Mouse (Mus musculus): Measurements from ENCODE around the gene Dscaml1. TPM values are rescaled to one million over a fixed set of nuclear protein-coding genes. Genes with fewer than 3 reads are reported as not detected.

Gene Dscaml1
- polyA plus RNA-seq, 1 experiment from 2014 or later = 0.01 TPM

DNA sequence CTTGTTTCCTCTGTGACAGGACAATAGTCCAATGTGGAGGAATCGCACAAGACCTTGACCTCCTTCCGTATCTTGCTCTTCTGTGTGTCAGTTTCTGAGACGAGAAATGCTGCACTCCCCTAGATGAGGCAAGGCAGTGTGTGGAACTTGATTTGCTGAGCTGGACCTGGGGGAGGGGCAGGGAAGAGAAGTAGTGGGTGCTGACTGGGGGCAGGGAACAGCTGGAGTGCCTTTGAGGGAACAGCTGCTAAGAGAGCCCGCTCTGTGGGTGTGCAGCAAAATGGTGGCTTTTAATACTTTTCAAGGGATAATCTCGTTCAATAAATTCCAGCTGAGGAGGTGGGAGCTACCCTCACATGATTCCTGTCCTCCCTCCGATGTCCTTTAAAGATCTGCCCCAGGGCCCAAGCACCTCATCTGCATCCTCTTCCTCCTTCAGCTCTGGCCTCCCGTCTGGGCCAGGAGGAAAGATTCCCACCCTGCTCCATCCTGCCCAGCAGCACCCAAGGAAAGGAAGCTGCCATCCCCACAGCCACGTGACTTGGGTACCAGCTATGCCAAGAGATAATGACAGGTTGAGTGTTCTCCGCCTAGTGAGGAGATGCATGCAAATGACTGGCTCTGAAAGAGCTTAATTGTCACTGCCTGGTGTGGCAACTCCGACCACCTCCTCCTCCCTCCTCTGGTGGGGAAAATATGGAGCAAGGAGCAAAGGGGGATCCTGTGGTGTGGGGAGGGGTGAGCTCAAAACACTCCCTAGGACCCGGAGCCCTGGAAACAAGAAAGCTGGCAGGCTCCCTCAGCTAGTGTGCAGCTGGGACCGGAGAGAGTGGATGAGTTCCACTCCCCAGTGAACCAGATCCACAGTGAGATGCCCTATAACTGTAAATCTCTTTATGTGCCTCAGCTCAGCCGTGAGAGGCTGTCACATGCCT lies 181.9 kb downstream of the Dscaml1 start:
- Histone ChIP-seq H3K9ac (no peak overlapping the region), H3K4me3 (replicated peaks) (no peak overlapping the region), H3K27me3 (no peaks in the 10 kb centered on the region), H3K4me2 (no peak overlapping the region), H3K36me3 (replicated peaks) (no peaks in the 10 kb centered on the region), H3K9me3 (replicated peaks) (no peaks in the 10 kb centered on the region), H3K27ac (replicated peaks) (no peak overlapping the region), H3K4me1 (replicated peaks) (no peaks in the 10 kb centered on the region)
- 34% methylated on average over 13 of the region's 13 CpGs for WGBS (ENCODE audit: insufficient replicate concordance)
- no peak for ATAC-seq (ENCODE audit: insufficient read depth)

DNA sequence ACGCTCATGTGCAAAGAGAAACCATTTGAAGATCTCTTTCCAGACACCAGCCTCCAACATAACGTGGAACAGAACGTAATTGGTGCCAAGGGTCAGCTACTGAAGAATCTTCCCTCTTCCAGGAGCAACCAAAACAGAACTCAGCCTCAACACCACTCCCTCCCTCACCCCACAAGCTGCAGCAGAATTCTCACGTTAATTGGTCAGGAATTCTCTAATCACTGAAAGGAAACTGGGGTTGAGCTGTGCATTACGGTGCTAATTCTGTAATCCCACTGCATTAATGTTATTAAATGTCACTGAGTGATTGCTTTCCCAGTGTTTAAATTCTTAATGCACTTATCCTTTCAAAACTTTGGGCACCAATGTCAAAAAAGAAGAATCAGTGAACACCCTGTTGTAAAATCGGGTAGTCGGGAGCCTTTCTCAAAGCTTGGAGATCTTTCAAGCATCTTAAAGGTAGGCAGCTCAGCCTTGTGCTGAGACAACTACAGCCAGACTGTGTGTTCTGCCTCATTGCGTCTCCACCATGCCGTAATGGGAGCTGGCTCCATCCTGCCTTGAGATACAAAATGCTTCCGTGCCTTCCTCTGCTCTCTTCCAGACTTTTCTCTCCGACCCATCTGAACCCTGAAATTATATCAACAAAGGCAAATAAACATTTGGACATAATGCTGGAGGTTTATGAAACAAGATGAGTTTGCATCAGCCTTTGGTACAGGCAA lies 184.1 kb downstream of the Dscaml1 start:
- no peak overlapping the region for H3K4me2 ChIP-seq
- no peak overlapping the region for H3K27ac ChIP-seq (replicated peaks)
- H3K9me3 ChIP-seq (replicated peaks) = no peaks in the 10 kb centered on the region
- H3K36me3 ChIP-seq (replicated peaks) = no peaks in the 10 kb centered on the region
- H3K4me1 ChIP-seq (replicated peaks) = no peaks in the 10 kb centered on the region
- 65% methylated on average over 11 of the region's 11 CpGs for WGBS (ENCODE audit: insufficient replicate concordance)
- H3K4me3 ChIP-seq (replicated peaks) = no peak overlapping the region
- no peak overlapping the region for H3K9ac ChIP-seq
- no peak for ATAC-seq (ENCODE audit: insufficient read depth)
- no peaks in the 10 kb centered on the region for H3K27me3 ChIP-seq

DNA sequence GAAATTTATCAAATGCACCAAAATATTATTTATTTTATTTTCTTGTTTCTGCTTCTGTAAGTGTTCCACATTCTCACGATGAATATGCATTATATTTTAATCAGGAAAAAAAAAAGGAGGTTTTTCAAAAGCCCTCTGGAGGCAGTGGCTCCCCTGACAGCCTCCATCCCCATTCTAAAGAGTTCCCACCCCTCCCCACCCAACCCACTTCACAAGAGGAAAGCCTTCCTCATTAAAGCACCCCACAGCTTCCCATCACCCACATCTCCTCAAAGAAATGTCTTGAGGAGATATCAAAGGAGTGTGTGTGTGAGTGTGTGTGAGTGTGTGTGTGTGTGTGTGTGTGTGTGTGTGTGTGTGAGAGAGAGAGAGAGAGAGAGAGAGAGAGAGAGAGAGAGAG lies 188.2 kb downstream of the Dscaml1 start:
- Histone ChIP-seq H3K36me3 (replicated peaks) (no peaks in the 10 kb centered on the region), H3K4me2 (no peak overlapping the region), H3K4me3 (replicated peaks) (no peak overlapping the region), H3K27ac (replicated peaks) (no peak overlapping the region), H3K9me3 (replicated peaks) (no peaks in the 10 kb centered on the region), H3K4me1 (replicated peaks) (no peaks in the 10 kb centered on the region), H3K27me3 (no peaks in the 10 kb centered on the region), H3K9ac (no peak overlapping the region)
- WGBS (ENCODE audit: insufficient replicate concordance) = 67% methylated on average over 1 of the region's 1 CpGs
- no peak for ATAC-seq (ENCODE audit: insufficient read depth)

DNA sequence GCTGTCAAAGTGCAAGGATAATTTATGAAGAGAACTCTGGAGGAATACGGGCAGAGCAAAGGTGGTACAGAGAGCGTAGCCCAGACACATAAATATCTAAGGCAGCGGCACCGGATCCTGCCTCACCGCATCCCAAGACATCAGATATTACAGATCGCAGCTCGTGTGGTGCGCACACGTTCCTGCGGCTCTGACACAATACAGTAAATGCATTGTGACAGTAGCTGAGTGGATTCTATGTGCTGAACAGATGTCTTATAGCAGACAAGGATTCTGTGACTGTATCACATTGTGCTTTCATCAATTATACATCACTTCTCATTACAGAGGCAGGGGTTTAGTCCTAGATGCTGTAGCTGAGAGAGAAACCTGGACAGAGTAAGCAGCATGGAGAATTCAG lies 191.5 kb downstream of the Dscaml1 start:
- WGBS (ENCODE audit: insufficient replicate concordance) = 80% methylated on average over 10 of the region's 10 CpGs
- H3K9me3 ChIP-seq (replicated peaks) = no peaks in the 10 kb centered on the region
- H3K9ac ChIP-seq = no peak overlapping the region
- no peaks in the 10 kb centered on the region for H3K27me3 ChIP-seq
- no peak overlapping the region for H3K4me3 ChIP-seq (replicated peaks)
- H3K4me2 ChIP-seq = no peak overlapping the region
- H3K36me3 ChIP-seq (replicated peaks) = no peaks in the 10 kb centered on the region
- no peak for ATAC-seq (ENCODE audit: insufficient read depth)
- no peaks in the 10 kb centered on the region for H3K4me1 ChIP-seq (replicated peaks)
- H3K27ac ChIP-seq (replicated peaks) = no peak overlapping the region

DNA sequence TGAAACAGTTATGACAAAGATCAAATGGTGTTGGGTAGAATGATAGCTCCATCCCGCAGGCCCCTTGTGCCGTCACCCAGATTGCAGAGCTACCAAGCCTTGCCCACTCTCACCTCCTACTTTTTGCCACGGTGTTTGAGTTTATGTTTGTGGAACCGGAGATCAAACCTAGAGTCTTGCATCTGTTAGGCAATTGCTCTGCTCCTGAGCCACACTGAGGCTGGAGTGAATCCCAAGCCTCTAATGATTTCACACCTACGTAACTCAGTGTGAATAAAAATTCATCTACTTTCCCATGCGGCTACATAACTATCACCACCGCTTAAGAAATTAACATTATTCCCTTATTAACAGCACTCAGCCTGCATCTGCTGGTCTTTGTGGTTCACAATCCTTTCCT lies 192.0 kb downstream of the Dscaml1 start:
- no peaks in the 10 kb centered on the region for H3K9me3 ChIP-seq (replicated peaks)
- no peak overlapping the region for H3K9ac ChIP-seq
- no peaks in the 10 kb centered on the region for H3K36me3 ChIP-seq (replicated peaks)
- H3K4me2 ChIP-seq = no peak overlapping the region
- WGBS (ENCODE audit: insufficient replicate concordance) = 62% methylated on average over 7 of the region's 7 CpGs
- H3K4me1 ChIP-seq (replicated peaks) = no peaks in the 10 kb centered on the region
- no peak for ATAC-seq (ENCODE audit: insufficient read depth)
- H3K27ac ChIP-seq (replicated peaks) = no peak overlapping the region
- H3K4me3 ChIP-seq (replicated peaks) = no peak overlapping the region
- H3K27me3 ChIP-seq = no peaks in the 10 kb centered on the region

DNA sequence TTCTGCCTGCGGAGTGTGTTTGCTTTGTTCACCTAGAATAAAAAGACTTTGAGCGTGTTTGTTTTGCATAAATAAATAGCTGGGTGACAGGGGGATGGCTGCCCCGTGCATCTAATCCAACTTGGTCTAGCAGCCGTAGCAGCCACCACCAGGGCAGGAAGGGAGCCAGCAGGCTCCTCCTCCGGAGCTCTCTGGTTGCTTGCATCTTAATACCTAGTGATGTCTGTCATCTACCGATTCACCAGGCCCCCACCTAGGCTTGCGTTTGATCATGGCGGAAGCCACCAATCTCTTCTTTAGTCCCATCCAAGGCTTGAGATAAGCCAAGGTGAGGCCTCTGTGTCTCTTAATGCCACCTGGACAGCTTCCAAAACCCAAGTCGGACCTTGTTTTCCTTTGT lies 193.6 kb downstream of the Dscaml1 start:
- Histone ChIP-seq H3K9me3 (replicated peaks) (no peaks in the 10 kb centered on the region), H3K36me3 (replicated peaks) (no peaks in the 10 kb centered on the region), H3K4me2 (no peak overlapping the region), H3K4me1 (replicated peaks) (no peaks in the 10 kb centered on the region), H3K27me3 (no peaks in the 10 kb centered on the region), H3K27ac (replicated peaks) (no peak overlapping the region), H3K4me3 (replicated peaks) (no peak overlapping the region), H3K9ac (no peak overlapping the region)
- no peak for ATAC-seq (ENCODE audit: insufficient read depth)
- 51% methylated on average over 9 of the region's 9 CpGs for WGBS (ENCODE audit: insufficient replicate concordance)

DNA sequence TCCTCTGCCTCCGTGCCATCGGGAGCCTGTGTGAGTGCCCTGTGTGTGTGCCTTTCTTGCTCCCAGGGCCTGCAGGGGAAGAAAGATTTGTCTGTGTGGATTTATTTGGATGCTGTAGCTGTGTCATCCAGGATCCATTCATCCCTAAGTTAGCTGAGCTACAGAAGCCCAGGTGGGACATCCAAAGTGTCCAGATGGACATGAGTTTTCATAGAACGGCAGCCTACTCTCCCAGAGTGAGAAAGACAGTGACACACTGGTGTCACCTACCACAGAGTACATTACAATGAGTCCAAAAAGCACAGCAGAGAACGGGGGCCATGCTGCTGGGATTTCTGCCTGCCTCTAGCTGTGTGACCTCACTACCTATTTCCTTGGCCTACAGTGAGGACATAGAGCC lies 194.5 kb downstream of the Dscaml1 start:
- no peak overlapping the region for H3K4me3 ChIP-seq (replicated peaks)
- H3K4me1 ChIP-seq (replicated peaks) = no peaks in the 10 kb centered on the region
- ATAC-seq (ENCODE audit: insufficient read depth) = no peak
- H3K9me3 ChIP-seq (replicated peaks) = no peaks in the 10 kb centered on the region
- H3K27ac ChIP-seq (replicated peaks) = no peak overlapping the region
- 67% methylated on average over 4 of the region's 4 CpGs for WGBS (ENCODE audit: insufficient replicate concordance)
- no peaks in the 10 kb centered on the region for H3K36me3 ChIP-seq (replicated peaks)
- H3K4me2 ChIP-seq = no peak overlapping the region
- no peaks in the 10 kb centered on the region for H3K27me3 ChIP-seq
- H3K9ac ChIP-seq = no peak overlapping the region

DNA sequence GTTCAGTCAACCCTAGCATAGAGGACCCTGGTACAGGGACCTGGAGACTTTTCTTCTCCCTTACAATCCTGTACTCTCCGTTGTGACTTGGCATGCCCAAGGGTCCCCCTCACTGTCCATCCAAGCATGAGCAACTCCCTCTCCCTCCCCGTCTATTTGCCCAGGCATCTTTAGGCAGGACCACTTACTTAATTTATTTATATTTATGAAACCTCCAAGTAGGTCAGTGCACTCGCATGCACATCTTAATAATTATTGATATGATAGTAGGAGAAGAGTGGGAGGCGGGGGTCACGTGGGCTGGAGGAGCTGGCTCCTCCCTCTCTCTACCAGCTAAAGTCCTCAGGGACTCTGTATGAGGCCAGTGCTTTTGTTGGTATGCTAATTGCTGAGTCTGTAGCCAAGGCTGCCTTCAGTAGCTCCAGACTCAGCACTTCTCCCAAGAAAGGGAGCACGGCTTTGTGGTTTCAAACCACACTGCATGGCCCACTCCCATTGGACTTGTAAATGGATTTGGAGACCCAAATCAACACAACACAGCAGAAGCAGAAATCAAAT lies 199.5 kb downstream of the Dscaml1 start:
- Histone ChIP-seq H3K27ac (replicated peaks) (no peak overlapping the region), H3K9ac (no peak overlapping the region), H3K36me3 (replicated peaks) (no peaks in the 10 kb centered on the region), H3K9me3 (replicated peaks) (no peaks in the 10 kb centered on the region), H3K27me3 (no peaks in the 10 kb centered on the region), H3K4me3 (replicated peaks) (no peak overlapping the region), H3K4me2 (no peak overlapping the region), H3K4me1 (replicated peaks) (no peaks in the 10 kb centered on the region)
- no peak for ATAC-seq (ENCODE audit: insufficient read depth)
- 48% methylated on average over 6 of the region's 6 CpGs for whole genome bisulfite sequencing (ENCODE audit: insufficient replicate concordance)

DNA sequence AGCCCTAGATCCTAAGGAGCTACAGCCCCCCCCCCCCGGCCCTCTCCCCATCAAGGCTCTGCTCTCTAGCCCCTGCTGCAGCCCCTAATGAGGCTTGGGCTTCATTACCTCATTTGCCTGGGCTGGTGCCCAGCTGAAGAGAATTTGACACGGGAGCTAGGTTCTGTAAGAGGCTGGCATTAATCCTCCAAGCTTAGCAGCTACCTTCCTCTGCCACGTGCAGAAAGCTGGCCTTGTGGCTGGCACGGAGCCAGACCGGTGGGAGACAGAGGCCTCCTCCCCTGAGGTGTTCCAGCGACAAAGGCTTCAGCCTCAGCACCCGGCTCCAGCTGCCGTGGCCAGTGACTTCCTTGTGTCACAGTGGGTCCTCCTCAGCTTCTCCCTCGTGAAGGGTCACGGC lies 206.1 kb downstream of the Dscaml1 start:
- H3K9ac ChIP-seq = no peak overlapping the region
- H3K4me2 ChIP-seq = no peak overlapping the region
- no peak overlapping the region for H3K4me3 ChIP-seq (replicated peaks)
- no peak for ATAC-seq (ENCODE audit: insufficient read depth)
- H3K27ac ChIP-seq (replicated peaks) = no peak overlapping the region
- H3K4me1 ChIP-seq (replicated peaks) = no peaks in the 10 kb centered on the region
- WGBS (ENCODE audit: insufficient replicate concordance) = 46% methylated on average over 10 of the region's 10 CpGs
- no peaks in the 10 kb centered on the region for H3K9me3 ChIP-seq (replicated peaks)
- H3K27me3 ChIP-seq = no peaks in the 10 kb centered on the region
- H3K36me3 ChIP-seq (replicated peaks) = no peaks in the 10 kb centered on the region

DNA sequence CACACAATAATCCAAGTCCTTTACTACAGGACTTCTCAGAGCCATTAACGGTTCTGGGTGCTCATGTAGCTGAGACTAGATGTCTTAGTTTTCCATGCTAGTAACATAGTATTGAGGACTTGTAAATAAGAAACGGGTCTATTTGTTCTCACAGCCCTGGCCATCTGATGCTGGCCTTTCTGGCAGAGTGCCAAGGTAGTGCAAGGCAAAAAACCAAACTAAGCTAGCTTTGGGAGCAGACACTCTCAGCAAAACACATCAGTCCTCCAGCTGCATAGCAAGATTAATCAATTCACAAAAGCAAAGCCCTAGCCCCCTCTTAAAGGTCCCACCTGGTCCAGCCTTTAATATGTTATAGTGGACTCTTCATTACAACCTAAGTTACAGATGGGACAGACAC lies 206.6 kb downstream of the Dscaml1 start:
- Histone ChIP-seq H3K4me3 (replicated peaks) (no peak overlapping the region), H3K9me3 (replicated peaks) (no peaks in the 10 kb centered on the region), H3K4me2 (no peak overlapping the region), H3K27ac (replicated peaks) (no peak overlapping the region), H3K9ac (no peak overlapping the region), H3K4me1 (replicated peaks) (no peaks in the 10 kb centered on the region), H3K27me3 (no peaks in the 10 kb centered on the region), H3K36me3 (replicated peaks) (no peaks in the 10 kb centered on the region)
- ATAC-seq (ENCODE audit: insufficient read depth) = no peak
- WGBS (ENCODE audit: insufficient replicate concordance) = 39% methylated on average over 2 of the region's 2 CpGs

DNA sequence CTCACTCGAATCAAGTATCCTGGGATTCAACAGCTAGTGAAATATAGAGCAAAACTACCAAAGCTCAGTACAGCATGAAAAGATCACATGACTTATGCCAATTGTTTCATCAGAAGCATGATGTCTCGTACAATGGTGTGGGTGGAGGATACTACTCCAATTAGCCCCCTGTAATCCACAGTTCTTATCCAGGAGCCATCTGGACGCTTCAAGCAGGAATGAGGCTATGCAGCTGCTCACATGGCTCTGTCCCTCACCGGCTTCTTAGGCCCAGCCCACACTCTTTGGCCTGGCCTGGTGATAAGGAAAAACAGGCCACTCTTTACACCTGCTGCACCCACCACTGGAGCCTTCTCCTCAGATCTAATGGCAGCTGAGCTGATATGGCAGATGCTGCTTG lies 208.6 kb downstream of the Dscaml1 start:
- Histone ChIP-seq H3K9ac (no peak overlapping the region), H3K4me1 (replicated peaks) (no peaks in the 10 kb centered on the region), H3K9me3 (replicated peaks) (no peaks in the 10 kb centered on the region), H3K36me3 (replicated peaks) (no peaks in the 10 kb centered on the region), H3K4me3 (replicated peaks) (no peak overlapping the region), H3K4me2 (no peak overlapping the region), H3K27me3 (no peaks in the 10 kb centered on the region), H3K27ac (replicated peaks) (no peak overlapping the region)
- 46% methylated on average over 4 of the region's 4 CpGs for WGBS (ENCODE audit: insufficient replicate concordance)
- no peak for ATAC-seq (ENCODE audit: insufficient read depth)

Data from liver, embryonic 15.5 days (tissue).